Mouse (Mus musculus) bone marrow macrophage, adult 2 months (primary cell): ENCODE data around the gene Cope. TPM values are rescaled to one million over a fixed set of nuclear protein-coding genes. Genes with fewer than 3 reads are reported as not detected.

Source experiments
- H3K27ac ChIP-seq: 2 replicates; pipeline ENCODE4 v1.5.1; 2012; ENCODE audit warnings: low read depth, low read length; ENCODE audit not compliant: insufficient read depth
- H3K4me1 ChIP-seq: 2 replicates; pipeline ENCODE4 v1.6.1; 2012; ENCODE audit warnings: low read length; ENCODE audit not compliant: control insufficient read depth, insufficient read depth
- H3K4me3 ChIP-seq: 2 replicates; pipeline ENCODE4 v1.5.1; 2012; ENCODE audit warnings: mild to moderate bottlenecking, low read length, moderate library complexity; ENCODE audit not compliant: insufficient read depth
- CTCF ChIP-seq: IDR thresholded peaks from 2 replicates; pipeline ENCODE4 v1.5.1; 2012; ENCODE audit warnings: low read depth, mild to moderate bottlenecking, low read length, moderate library complexity
- POLR2A ChIP-seq: IDR thresholded peaks from 2 replicates; pipeline ENCODE4 v1.6.1; 2012; ENCODE audit warnings: mild to moderate bottlenecking, low read depth, low read length, borderline replicate concordance
- polyA plus RNA-seq: library from polyadenylated mRNA; stranded (reverse); fragments of >200 nt; gene quantifications from 2 replicates; pipeline ENCODE4 v1.2.4, GENCODE M21; 2012; ENCODE audit not compliant: missing spikeins, insufficient read depth, insufficient read length

Gene Cope
- polyA plus RNA-seq, 1 experiment = 139 TPM

GRCm38 (mm10) chr8:70360769-70361168 lies 58.5 kb downstream of the Cope start:
- H3K4me3 ChIP-seq = no peak overlapping the region
- TF ChIP-seq POLR2A = no peak
- peak; percentile 56 for TF ChIP-seq CTCF

DNA sequence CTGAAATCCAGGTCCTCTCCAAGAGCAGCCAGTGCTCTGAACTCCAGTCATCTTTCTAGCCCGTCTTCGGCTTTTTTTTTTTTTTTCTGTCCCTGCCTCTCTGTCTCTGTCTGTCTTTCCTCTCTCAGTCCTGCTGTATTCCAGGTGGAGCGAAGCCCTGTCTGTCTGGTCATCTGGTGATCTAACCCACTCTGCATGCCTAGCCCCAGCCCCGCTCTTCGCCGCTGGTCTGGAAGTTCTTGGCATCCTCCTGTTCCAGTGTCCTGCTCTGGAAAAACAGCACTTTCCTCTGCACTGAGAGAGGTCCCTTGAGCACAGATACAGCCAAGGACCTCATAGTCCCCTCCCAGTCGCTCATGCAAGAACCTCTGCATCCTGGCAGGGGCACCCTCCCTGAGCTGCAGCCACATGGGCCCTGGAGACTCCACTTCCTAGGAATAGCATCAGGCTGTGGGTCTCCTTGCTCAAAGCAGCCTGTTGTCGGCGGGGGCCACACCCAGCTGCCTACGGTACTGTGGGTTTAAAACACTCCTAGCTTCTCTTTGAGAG lies 59.2 kb downstream of the Cope start:
- Histone ChIP-seq H3K4me3 (no peak overlapping the region), H3K4me1 (peaks cover 8% of the 10 kb centered on the region), H3K27ac (no peak overlapping the region)
- TF ChIP-seq POLR2A (no peak), CTCF (no peak)

More at GRCm38 (mm10) chr8:70360769-70361168, 58.5 kb downstream of the Cope start:
- H3K4me1 ChIP-seq = peaks cover 13% of the 10 kb centered on the region
- no peak overlapping the region for H3K27ac ChIP-seq

Other genes with a start within 250 kb of the Cope start
- gene Tm6sf2, start 229.6 kb upstream of the Cope start, polyA plus RNA-seq = not detected in 2 replicates
- gene Hapln4, start 219.1 kb upstream of the Cope start, polyA plus RNA-seq = not detected in 2 replicates
- not detected in 2 replicates for gene Ncan, start 181.6 kb upstream of the Cope start, polyA plus RNA-seq
- 21.2 and 21.9 TPM in 2 replicates for gene Nr2c2ap, start 171.2 kb upstream of the Cope start, polyA plus RNA-seq
- gene Rfxank, start 163.4 kb upstream of the Cope start, polyA plus RNA-seq = 13.5 and 15.8 TPM in 2 replicates
- gene Borcs8, start 163.0 kb upstream of the Cope start, polyA plus RNA-seq = 43.3 and 51.9 TPM in 2 replicates
- gene Mef2b, start 162.8 kb upstream of the Cope start, polyA plus RNA-seq = not detected in 2 replicates
- 27.5 and 28.1 TPM in 2 replicates for gene Tmem161a, start 130.2 kb upstream of the Cope start, polyA plus RNA-seq
- gene Slc25a42, start 90.2 kb upstream of the Cope start, polyA plus RNA-seq = 2.9 and 3.8 TPM in 2 replicates
- 24.3 and 26.5 TPM in 2 replicates for gene Sugp2, start 68.3 kb upstream of the Cope start, polyA plus RNA-seq
- gene Armc6, start 68.1 kb upstream of the Cope start, polyA plus RNA-seq = 5.0 and 6.6 TPM in 2 replicates
- 27.4 and 29.3 TPM in 2 replicates for gene Homer3, start 19.7 kb upstream of the Cope start, polyA plus RNA-seq
- 23.9 and 24.3 TPM in 2 replicates for gene Ddx49, start within 50 bp of the Cope start, polyA plus RNA-seq
- not detected in 2 replicates for gene Cers1, start 13.3 kb downstream of the Cope start, polyA plus RNA-seq
- not detected in 2 replicates for gene Gdf1, start 27.3 kb downstream of the Cope start, polyA plus RNA-seq
- 30.6 and 31.6 TPM in 2 replicates for gene Upf1, start 50.8 kb downstream of the Cope start, polyA plus RNA-seq
- 1.1 and 1.2 TPM in 2 replicates for gene Comp, start 71.0 kb downstream of the Cope start, polyA plus RNA-seq
- gene Crtc1, start 137.1 kb downstream of the Cope start, polyA plus RNA-seq = 8.4 and 8.9 TPM in 2 replicates
- gene Klhl26, start 174.4 kb downstream of the Cope start, polyA plus RNA-seq = 10.8 and 10.9 TPM in 2 replicates
- not detected in 2 replicates for gene Tmem59l, start 184.8 kb downstream of the Cope start, polyA plus RNA-seq
- 0.97 and 1.0 TPM in 2 replicates for gene Crlf1, start 190.6 kb downstream of the Cope start, polyA plus RNA-seq
- 80.7 and 86.0 TPM in 2 replicates for gene Rex1bd, start 204.2 kb downstream of the Cope start, polyA plus RNA-seq
- gene Uba52, start 208.3 kb downstream of the Cope start, polyA plus RNA-seq = 825 and 873 TPM in 2 replicates
- 163 and 178 TPM in 2 replicates for gene Fkbp8, start 225.2 kb downstream of the Cope start, polyA plus RNA-seq
- 82.2 and 82.3 TPM in 2 replicates for gene Kxd1, start 225.4 kb downstream of the Cope start, polyA plus RNA-seq
- gene Ell, start 236.9 kb downstream of the Cope start, polyA plus RNA-seq = 17.1 TPM in 2 replicates